Mouse (Mus musculus) kidney, adult 11 months (tissue): ENCODE data around the gene Fzd4.

Experiments used
- DNase-seq: peaks from one replicate; pipeline ENCODE4 v3.0.0; 2022

Fzd4 gene

GRCm38 (mm10) chr7:89401136-89401858 is 2.9 kb upstream of the Fzd4 start:
- no peak for DNase-seq

- peak; percentile 80 for DNase-seq
Observed at GRCm38 (mm10) chr7:89401936-89402335, 2.2 kb upstream of the Fzd4 start.

DNA sequence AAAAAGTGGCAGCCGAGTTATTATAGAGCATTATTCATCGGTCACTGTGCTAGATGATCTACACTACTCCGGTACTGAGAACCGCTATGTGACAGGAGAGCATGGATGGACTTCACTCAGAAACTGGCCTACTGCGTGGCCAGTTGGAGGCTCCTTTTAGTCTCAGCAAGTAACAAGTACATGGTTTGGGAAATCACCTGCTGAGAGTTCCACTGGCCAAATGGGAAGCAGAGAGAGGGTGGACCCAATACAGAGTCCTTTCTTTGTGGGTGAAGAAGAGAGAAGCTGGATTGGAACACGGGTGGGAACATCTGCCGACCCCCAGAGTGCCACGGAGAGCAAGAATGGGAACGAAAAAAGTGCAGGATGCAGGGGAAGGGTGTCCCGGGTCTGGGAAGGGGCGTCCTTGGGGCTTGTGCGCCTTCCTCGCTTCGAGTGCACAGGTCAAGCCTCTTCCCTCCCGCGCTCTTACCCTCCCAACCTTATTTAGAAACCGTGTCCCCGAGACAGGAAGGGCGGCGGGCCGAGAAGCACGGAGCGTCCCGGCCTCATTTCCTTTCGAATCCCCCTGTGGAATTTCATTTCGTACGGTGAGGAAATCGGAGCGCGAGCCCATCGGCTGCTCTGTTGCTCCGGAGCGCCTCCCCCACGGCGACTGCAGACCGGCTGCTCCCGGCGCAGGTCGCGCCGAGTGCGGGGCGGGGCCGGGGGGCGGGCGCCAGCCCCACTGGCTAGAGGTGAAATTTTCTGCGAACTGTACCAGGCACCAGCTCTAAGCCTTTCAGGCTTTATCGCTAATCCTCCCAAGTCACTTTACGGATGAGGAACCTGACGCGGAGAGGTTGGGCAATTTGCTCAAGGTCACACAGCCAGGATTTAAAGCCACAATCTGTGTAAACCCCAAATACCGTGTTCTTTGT is 842 bp upstream of the Fzd4 start:
- DNase-seq, result peak; percentile 88

- no peak for DNase-seq
Observed at GRCm38 (mm10) chr7:89404734-89405440, 732 bp downstream of the Fzd4 start.

DNA sequence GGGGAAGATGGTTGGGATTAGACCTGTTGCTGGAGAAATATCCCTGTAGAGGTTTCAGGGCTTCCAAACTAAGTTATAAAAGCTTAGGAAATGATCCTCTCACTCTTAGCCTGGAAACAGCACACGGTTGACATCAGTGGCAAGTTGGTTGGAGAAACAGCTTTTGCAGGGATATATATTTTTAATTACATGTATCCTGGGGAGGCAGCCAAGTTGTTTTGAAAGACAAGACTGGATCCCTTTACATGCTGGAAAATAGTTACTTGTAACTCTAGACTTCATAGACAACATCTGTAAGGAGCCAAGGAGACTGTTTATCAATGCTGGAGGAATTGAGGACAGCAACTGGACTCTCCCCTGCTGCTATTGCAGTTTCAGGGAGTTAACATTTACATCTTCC is 1.9 kb downstream of the Fzd4 start:
- DNase-seq, result no peak

DNA sequence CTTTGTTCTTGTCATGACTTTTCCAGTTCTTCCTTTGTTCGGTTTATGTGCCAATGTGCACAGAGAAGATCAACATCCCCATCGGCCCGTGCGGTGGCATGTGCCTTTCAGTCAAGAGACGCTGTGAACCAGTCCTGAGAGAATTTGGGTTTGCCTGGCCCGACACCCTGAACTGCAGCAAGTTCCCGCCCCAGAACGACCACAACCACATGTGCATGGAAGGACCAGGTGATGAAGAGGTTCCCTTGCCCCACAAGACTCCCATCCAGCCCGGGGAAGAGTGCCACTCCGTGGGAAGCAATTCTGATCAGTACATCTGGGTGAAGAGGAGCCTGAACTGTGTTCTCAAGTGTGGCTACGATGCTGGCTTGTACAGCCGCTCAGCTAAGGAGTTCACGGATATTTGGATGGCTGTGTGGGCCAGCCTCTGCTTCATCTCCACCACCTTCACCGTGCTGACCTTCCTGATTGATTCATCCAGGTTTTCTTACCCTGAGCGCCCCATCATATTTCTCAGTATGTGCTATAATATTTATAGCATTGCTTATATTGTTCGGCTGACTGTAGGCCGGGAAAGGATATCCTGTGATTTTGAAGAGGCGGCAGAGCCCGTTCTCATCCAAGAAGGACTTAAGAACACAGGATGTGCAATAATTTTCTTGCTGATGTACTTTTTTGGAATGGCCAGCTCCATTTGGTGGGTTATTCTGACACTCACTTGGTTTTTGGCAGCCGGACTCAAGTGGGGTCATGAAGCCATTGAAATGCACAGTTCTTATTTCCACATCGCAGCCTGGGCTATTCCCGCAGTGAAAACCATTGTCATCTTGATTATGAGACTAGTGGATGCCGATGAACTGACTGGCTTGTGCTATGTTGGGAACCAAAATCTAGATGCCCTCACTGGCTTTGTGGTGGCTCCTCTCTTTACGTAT is 3.1 kb downstream of the Fzd4 start:
- DNase-seq, result no peak

GRCm38 (mm10) chr7:89410294-89410693 is 6.1 kb downstream of the Fzd4 start:
- DNase-seq, result peak; percentile 61

GRCm38 (mm10) chr7:89411346-89411745 is 7.2 kb downstream of the Fzd4 start:
- peak; percentile 51 for DNase-seq

DNA sequence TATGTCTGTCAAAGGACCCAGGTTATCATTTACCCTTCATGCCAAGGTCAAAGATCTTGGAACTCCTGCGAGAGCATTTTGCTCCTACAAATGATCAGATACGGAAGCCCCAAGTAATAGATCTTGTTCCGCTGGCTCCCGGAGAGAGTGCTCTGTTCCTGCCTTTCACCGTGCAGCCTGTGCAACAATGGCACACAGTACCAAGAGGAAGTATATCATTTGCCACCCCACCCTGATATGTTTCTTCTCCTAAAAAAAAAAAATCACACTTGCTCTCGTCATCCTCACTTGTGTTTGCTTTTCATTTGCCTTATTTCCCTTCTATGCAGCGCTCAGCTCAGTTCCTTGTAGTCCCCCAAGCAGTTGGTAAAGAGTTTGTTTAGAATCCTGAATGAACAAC is 7.9 kb downstream of the Fzd4 start:
- DNase-seq, result no peak

- DNase-seq, result peak; percentile 58
Observed at GRCm38 (mm10) chr7:89416027-89416426, 11.9 kb downstream of the Fzd4 start.

GRCm38 (mm10) chr7:89417707-89418106 is 13.6 kb downstream of the Fzd4 start:
- DNase-seq, result no peak

DNA sequence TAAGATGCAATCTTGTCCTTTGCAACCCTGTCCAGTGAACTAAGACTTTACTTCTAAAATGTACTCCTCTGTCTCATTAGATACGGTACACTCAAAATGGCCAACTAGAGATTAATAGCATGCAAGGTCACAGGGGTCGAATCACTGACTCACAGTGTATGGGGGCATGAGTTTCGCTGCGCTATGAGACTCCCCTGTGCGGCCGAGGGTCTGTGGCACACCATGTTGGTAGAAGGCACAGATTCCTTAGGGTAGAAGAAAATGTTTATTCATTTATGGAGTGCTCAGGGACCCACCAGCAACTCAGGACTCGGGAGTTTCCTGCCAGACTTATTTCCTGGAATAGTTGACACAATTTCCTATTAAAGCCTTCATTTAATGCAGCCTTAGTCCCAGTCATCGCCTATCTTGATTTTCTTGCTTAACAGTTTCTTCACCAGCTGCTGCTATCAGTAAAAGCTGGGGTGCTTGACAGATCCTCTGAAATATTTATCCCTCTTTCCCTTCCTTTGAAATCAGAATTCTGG is 14.0 kb downstream of the Fzd4 start:
- no peak for DNase-seq

- DNase-seq, result no peak
Observed at GRCm38 (mm10) chr7:89418917-89419679, 14.9 kb downstream of the Fzd4 start.

DNA sequence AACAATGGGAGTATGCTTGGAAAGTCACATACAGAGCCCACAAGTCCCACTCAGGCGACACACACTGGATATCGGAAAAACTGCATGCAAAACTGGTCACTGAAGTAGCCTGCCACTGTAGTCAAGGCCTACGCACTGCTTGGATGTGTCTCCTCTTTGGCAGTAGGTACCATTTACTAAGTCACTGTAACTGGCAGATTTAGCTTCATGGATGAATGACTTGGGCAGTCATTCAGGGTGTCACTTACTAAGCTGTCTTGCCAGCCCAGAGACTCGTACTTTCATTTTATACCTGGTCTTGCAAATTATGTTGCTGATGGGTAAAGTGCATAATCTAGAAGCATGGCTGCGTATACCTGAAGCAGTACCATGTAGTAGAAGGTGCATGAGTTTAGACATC is 17.1 kb downstream of the Fzd4 start:
- DNase-seq, result no peak

DNA sequence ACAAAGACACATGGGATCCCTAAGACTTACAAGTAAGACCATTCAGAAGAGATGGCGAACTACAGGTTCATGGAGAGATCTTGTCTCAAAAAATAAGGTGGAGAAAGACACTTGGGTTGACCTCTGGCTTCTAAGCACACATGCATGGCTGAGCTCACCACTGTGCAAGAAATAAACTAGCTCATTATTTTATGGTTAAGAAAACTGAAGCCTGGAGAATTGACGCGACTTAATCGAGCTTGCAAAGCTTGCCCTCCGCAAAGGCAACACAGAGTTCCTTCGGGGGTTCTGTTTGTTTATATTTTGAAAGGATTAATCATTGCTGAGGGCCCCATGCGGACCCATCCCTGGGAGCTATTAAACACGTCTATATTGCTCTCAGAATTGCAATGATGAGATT is 18.5 kb downstream of the Fzd4 start:
- no peak for DNase-seq

DNA sequence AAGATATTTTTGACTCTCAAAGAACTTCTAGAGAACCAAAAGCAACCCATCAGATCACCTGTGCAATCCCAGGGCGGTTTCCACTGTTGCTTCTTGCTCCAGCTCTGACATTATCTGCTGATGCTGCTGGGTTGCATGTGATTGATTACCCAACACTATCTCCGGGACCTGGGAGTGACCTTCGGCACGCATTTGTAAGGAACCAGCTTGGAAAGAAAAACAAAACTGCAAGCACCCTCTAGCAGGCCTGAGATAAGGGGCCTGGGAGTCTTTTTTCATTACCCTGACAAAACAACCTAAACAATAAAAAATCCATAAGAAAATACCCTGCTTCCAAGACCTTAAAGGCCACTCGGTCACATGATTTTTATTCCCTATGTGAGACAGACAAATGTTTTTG is 19.0 kb downstream of the Fzd4 start:
- peak; percentile 72 for DNase-seq

DNA sequence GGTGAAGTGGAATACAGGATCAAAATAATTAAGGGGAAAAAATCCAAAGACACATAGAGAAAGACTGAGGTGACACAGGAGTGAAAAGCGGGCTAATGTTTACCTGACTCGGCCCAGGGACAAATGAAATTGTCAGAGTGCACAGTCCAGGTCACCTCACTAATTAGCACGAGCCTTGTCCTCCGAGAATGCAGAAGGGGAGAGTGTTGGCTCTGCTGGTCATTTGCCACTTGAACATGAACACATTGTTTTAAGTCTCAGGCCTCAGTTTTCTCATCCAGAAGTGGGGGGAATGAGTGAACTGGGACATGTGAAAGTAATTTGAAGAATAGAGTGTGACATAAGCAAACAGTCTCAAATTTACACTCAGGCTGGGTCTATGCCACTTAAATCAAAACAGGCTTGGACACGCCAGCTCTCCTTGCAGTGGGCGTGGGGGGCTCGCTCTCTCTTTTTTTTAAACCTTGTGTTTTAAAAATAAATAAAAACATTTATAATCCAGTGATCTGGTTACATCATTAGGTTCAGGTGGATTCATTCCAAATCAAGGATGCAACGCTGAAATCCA is 19.6 kb downstream of the Fzd4 start:
- peak; percentile 78 for DNase-seq

DNA sequence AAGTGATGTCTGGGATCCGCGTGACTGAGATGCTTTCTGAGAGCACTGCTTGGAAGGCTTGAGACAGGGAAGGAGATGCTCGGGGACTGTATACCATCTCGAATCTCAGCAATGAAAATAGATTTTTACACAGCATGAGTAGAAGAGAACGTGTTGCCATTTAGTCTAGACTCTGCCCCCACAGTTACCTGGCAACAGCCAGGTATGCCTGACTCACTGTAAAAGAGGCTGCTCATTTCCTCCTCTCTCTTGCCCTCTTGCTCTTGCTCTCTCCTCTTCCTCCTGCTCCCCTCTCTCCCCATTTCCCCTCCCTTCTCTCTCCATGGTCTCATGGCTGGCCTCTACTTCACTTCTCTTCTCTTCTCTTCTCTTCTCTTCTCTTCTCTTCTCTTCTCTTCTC is 20.5 kb downstream of the Fzd4 start:
- no peak for DNase-seq

DNA sequence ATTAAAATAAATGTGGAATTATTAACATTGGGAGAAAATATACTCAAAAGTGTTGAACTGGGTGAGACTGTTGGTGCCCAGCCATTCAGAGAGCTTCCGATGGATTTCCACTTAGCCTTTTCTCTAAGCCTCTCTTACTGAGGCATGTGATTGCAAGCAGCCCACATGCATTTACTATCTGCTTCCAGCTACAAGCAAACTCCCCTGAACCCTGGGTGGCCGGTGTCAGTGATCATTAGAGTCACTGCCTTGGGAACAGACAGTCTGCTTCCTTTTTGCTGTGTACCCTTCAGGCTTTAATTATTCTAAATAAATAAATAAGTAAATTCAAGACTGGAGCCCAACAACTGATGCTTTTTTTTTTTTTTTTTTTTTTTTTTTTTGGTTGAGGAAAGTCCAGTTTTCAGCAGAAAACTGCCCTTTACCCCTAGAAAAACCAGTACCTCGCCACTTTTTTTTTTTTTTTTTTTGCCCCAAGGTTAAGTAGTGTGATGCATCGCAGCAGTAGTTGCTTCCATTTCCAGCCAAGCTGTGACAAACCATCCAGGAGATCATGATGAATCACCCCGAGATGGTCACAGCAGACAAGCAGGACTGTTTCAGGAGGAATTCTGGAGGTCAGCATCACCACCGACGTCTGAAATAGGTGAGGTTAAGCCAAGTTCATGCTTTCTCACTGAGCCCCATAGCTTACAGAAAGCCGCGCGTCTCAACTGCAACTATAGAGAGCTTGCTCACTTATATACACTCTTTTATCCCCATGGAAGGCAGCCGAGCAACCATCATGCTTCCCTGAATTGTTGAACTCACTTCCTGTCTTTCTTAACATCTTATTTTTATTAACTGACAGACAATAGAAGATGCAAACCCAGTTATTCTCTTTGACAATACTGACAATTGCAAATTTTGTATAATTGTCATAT is 21.9 kb downstream of the Fzd4 start:
- DNase-seq, result no peak

GRCm38 (mm10) chr7:89427101-89427500 is 22.9 kb downstream of the Fzd4 start:
- peak; percentile 67 for DNase-seq
